Mouse (Mus musculus) urinary bladder, postnatal 14 days (tissue): ENCODE measurements around the gene Mtif3.

Experiments used
- DNase-seq: peaks from one replicate; pipeline ENCODE4 v3.0.0; 2021; ENCODE audit warnings: low spot score

The Mtif3 gene

DNA sequence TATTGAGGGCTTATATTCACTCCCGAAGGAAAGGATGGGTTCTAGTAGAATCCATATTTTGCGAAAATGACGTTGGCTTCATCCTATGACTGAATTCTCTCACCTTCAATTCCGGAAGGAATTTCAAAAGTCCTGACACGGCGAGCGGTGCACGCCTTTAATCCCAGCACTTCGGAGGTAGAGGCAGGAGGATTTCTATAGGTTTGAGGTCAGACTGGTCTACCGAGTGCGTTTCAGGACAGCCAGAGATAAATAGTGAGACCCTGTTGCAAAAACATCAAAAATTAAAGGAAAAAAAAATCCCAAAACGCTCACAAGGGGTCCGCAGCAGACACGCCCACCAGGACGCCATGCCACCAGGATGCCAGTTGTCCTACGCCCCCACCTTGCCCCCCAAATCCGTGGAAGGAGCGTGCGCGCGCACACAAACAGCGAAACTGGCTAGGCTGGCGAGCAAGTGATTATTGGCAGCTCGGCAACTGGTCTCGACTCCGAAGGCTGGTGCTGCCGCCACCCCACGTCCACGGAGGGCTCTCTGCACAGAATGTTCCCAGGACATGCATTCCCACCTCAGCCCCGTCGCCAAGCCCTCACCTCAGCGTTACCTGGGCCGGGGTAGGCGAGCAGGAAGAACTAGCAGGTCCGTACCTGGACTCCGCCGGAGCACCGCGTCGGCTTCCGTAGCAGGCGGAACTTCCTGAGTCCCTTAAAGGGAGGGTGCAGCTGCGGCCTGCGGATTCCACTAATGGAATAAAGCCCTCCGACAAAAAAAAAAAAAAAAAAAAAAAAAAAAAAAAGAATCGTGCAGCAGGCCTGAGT lies at the start of gene Mtif3:
TSS of gene Mtif3 (minus strand) at position 683 of the 819 bp plus-strand sequence.
- DNase-seq, result peak; percentile 85

DNA sequence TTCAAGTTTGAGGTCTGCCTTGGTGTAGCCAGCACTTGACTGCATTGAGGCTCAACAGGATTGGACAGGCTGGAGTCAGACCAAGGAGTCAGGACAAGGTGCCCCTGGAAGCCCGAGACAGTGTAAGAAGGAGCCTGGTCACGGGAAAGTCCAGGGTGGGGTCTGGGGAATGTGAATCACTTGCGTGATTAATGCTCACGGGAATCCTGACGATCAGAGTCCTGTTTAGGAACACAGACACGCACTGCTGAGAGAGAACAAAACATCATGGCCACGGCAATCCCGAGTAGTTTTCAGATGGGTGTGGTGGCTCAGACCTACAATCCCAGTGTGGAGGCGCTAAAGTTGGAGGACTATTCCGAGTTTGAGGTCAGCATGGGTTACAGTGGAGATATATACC lies 47.7 kb upstream of the Mtif3 start:
- DNase-seq, result no peak

DNA sequence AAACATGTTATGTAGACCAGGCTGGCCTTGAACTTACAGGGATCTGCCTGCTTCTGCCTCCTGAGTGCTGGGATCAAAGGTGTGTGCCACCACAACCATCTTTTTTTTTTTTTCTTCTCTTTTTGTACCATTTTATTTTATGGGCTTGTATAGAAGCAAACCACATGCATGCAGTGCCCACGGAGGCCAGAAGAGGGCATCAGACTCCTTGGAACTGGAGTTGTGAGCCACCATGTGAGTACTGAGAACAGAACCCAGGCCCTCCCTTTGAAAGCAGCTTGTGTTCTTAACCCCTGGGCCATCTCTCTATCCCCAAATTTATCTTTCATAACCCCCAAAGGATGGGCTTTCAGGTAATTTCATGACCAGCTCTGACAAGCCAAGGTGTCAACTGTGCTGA lies 39.7 kb upstream of the Mtif3 start:
- DNase-seq, result no peak

DNA sequence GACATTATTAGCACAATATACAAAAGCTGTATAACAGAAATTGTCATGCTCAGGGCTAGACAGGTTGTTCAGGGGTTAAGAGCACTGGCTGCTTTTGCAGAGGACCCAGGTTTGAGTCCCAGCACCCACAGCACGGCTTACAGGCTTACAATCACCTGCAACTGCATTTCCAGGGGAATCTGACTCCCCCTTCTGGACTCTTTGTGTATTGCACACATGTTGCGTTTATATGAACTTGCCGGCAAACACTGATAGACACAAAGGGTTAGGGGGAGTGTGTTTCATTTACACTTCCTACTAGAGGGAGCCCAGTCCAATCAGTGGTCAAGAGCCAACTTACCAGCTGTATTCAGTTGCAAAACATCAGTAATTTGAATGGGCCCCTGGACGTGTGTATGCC lies 37.7 kb upstream of the Mtif3 start:
- no peak for DNase-seq

DNA sequence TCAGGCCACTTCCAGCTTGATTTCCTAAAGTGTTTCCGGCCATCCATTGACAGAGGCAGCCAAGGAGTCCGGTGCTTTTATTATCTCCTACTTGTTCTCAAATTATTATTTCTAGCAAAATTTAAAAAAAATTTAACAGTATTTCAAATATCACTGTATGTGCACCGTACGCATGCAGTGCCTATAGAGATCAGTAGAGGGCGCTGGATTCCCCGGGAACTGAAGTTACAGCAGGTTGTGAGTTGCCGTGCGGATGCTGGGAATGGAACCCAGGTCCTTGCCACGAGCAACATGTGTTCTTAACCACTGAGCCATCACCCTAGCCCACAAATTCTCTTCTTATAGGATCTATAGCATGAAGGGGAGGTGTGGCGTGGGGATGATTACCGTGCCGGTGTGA lies 35.2 kb upstream of the Mtif3 start:
- no peak for DNase-seq

DNA sequence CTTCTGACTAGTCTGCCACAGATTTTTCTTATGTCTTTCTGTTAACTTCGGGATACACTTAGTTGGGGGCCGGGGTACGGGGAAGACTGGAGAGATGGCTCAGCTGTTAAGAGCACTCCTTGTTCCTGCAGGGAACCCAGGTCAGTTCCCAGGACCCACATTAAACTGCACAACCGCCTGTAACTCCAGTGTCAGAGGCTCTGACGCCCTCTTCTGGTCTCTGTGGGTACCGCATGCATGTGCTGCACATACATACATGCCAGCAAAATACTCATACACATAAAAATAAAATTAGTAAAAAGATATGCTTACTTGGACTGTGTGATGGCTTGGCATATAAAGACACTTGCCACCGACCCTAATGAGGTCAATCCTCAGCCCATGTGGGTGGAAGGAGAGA lies 33.2 kb upstream of the Mtif3 start:
- no peak for DNase-seq

DNA sequence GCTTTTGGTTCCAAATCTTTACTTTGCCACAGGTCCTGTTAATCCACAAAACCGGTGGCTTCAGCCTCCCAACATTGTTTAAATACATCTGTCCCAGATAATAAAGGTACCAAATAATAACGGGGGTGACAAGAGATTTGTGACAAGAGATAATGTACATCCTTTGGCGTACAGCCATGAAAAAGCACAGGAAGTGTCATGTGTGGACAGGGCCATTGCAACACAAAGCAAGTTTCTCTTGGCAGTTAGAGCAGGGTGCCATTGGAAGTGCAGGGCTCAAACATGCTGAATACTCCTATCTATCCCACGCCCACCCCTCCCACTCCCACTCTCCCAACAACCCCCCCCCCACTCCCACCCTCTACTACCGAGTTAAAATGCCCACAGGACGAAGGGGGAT lies 31.4 kb upstream of the Mtif3 start:
- DNase-seq, result no peak

DNA sequence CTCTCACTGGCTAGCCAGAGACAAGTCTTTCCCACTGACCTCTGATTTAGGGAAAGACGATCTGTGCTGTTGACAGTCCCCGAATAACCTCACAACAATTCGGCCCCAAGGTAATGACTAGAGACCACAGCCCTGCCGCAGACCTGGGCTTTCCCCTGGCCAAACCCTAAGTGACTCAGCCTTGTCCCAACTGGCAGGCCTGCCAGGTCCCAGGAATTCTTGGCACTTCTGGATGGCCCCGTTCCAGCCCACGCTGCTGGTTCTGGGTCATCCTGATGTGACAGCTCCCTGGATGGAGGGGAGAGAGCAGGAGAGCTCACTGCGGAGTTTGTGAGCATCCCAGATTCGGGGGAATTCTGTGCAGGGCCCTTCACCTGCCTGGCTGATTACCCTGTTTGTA lies 29.9 kb upstream of the Mtif3 start:
- DNase-seq, result no peak

DNA sequence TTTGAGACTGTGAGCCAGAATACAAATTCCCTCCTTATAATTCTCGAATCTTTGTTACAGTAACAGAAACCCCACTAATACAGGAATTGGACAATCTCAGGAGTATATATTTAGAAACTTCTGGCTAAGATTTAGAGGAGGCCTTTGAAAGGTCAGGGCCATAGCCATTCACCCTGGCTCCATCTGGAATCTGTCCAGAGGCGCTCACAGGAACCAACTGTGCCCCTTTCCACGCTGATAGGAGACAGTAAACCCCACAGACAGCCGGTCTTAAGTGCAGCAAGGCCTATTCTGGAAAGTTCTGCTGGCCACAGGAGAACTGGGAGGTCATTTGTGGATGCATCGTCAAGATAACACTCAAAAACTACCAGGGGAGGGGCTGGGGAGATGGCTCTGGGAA lies 25.5 kb upstream of the Mtif3 start:
- DNase-seq, result no peak

DNA sequence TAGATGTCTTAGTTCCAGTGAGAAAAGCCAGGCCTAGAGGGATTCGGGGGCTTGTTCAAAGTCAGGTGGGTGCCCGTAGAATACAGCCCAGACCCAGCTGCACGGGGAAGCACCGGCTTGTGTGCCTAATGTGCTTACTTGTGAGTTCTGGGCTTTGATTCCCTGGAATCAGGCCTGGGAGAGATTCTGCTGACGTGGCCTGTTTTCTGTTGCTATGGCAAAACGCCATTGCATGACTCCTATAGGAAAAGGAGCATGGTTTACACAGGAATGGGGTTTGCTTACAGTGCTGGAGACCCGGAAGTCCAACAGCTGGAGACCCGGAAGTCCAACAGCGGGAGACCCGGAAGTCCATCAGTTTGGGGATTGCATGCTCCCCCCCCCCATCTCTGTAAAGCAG lies 24.0 kb upstream of the Mtif3 start:
- DNase-seq, result no peak

DNA sequence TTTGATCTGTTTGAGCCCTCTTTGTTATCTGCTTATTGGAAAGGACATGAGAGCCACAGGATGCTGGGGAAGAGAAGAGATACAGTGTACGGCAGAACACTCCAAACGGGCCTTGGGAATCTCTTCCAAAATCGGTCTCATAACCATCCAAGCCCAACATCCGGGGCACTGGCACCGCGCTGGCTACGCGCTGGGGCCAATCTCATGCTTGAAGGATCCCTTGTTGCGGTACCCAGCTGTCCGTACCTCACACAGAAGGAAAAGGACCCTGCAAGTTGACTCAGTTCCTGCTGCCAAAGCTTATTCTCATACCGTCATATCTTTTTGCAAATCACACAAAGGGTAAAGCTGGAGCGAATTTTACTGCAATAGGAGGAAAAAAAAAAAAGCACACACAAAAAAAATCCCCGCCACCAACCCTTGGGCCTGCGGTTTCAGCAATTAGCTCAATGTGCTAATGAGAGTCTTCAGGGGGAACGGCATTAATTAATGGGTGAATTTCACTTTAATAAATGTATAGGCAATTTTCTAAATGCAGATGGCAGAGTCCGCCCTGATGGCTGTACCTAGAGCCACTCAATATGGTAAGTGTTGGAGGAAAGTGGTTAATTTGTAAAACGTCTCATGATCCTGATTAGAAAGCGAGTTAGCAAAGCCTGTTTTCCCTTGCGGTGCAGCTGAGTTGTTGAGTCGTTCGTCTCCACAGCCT lies 22.3 kb upstream of the Mtif3 start:
- no peak for DNase-seq

DNA sequence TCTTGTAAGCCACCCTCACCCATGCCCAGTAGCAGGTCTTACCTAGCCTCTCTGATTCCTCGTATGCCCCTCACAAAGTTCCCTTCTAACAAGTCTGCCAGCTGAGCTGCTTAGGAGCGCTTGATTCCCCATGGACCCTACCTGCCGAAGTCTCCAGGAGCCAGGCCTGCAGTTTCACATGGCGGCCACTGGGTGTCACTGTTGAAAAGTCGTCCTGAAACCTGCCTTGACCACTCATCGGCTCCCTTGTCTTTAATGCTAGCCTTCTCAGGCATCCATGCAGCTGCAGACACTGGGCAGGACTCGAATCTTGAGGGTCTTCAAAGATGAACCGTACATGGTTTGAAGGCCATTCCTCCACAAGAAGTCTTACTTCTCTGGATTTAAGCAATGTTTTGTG lies 19.6 kb upstream of the Mtif3 start:
- DNase-seq, result peak; percentile 56

DNA sequence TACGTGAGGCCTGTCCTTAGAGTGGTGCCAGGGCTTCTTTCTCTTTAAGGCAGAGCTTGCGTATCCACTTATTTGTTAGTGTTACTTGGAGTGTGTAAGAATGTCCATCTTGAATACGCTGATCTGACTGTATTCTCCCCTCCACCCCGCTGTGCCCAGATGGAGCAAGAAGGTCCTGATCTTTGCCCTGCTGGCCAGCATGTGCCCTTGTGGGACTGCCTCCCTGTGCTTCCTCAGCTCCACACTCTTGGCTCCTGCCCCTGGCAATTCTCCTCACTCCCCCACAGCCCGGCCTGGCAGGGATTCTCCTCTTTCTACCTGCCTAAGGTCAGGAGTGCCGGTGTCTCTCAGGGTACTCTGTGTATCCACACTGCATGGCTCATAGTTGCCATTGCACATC lies 17.8 kb upstream of the Mtif3 start:
- DNase-seq, result no peak

DNA sequence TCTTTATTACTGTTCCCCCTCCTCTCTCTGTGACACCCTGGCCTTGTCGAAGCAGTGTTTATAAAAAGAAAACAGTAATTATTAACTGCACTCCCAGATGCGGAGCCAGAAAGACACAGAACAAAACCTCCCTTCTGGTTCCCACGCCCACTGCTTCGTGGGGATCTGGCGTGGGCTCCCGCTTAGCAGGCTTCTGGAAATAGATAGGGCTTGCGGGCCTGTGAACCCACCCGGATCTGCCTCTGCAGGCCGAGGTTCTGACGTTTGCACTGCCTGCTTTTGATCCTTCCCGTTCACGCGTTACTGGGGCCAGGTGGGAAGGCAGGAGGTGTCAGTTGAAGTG lies 11.2 kb upstream of the Mtif3 start:
- no peak for DNase-seq

DNA sequence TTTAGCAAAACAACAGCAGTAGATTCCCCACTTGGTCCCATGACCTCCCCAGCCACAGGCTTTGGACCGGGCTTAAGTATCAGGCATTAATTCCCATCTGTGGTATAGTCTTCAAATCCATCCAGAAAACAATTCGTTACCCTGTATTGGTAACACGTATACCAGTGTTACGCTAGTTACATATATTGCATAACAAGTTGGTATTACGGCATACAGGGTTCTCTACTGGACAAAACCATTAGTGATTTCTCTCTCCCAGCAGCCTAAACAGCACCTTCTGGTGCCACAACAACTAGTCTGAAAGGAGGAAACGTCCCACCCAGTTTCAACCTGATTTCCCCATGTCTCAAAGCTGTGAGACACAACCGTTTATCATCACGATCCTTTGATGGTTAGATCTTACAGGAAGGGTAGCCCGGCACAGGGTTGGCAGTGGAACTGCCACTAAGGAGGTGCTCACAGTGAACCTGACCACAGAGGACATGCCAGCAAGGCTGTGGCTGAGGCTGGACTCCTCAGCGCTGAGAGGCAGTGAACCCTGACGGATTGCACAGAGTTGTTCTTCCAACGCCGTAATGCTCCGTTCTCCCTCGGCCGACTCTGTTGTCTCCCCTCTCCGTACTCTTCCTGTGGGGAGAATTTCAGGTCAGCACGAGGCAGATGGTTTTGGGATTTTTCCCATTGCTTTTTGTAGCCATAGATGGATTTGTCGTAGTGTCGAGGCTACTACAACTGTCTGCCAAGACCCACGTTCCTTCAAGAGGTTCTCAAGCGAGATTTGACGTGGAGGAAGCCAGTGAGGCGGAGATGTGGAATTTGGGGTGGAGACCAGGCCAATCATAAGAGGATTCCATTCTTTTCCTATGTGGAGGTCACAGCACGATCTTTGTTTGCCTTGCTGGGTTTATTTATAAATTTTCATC lies 10.5 kb upstream of the Mtif3 start:
- no peak for DNase-seq

DNA sequence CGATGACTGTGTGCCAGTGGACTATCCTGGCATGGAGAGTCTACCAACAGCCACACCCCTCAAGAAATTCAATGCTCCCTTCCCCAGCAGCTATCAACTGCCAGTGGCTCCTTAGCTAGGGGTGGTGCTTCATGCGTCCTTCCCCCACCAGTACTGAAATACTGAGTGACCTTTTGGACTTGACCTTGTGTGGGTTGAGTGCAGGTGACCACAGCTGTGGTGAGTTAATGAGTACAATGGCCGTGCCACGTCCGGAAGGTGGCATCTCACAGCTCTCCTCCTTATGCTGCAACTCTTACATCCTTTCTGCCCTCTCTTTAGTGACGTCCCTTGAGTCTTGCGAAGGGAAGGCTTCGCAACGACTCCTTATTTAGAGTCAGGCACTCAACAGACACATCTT lies 9.8 kb upstream of the Mtif3 start:
- DNase-seq, result no peak

DNA sequence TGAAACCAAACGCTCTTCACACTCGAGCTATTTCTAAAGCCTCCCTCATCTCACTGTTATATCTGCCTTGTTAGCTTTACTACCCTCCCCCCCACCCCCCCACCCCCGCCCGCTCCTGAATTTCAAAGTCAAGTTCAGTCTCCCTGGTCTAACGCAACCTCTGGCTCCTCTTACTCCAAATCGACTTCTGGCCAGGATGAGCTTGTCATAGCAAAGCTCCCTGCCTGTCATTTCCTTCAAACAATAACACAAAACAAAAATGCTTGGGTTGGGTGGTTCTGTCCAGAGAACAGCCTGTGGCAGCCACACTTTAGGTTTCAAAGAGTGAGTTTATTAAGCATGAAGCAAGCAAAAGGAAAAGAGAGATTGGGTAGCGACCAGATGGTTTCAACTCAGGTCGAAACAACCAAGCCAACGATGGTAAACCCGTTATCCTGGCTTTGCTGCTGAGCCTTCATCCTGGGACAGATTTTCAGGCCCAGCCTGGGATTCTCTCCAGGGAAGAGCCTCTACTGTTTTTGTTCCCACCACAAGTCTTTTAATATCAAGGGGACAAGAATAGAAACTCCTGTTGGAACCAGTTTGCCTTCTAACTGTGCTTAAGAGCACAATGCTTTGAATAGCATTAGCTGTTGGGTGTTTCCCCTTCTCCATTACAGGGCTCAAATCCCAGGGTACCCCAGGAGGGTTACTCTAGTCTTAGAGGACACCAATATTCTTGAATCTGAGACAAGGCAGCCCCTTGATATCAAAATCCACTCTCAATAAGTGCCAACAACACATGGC lies 8.4 kb upstream of the Mtif3 start:
- no peak for DNase-seq

DNA sequence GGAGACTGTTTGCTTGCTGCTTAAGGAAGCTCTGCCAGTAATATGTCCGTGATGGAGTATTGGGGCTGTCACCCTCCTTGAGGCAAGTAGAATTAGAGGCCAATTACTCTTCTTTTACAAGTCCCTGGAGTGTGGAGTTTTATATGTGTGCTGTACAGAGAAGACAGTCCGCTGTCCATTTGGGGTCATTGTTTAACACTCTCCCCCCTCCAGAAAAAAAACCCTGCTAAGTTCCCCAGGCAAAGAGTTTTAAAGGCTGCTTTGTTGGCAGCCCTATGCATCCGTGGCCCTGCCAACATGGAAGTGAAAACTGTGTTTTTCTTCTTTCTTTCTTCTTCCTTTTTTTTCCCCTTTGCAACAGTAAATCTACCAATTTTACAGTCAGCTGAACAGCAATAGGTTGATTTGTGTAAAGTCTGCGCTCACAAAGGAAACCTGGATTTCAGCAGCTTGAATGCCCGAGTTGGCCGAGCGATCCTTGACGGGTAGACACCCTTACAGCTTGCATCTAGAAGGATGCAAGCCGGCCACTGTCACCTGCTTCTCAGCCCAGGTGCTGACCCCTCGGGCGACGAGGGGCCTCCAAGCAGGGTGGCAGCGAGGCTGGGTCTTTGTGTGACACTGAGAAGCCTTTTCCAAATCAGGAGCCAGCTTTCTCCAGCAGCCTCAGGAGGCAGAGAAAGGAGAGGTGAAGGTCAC lies 5.2 kb upstream of the Mtif3 start:
- no peak for DNase-seq

DNA sequence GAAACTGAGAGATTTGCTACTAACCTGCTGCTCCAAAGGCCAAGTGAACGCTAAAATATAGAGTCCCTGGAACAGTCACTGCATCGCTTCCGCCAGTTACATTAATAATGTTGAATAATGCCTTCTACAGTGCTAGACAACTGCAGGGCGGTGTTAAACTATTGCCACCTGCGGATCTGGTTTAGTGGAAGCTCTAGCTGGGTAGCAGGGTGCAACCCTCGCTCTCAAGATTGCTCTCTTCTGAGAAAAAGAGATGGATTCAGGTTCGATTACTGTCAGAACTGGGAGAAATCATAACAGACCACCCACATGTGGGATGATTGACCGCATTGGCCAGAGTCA lies 308 bp upstream of the Mtif3 start:
- DNase-seq, result no peak

DNA sequence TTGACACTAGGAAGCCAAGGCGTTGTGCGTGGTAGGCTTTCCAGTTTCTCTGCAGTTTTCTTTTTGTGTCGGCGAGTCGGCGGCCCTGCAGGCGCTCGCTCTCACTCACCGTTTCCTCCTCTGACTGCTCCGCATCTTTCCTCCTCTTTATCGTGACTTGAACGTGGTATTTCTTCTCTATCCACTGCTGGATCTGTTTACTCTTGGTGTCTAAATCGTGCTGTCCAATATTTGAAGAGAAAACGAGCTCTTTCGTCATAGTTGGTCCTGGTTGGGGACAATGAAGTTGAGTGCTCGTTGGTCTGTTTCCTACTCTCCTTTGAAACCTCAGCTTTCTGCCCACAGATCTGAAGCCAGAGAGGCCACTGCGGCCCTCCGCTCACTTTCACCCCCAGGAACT lies 6.9 kb downstream of the Mtif3 start:
- no peak for DNase-seq

DNA sequence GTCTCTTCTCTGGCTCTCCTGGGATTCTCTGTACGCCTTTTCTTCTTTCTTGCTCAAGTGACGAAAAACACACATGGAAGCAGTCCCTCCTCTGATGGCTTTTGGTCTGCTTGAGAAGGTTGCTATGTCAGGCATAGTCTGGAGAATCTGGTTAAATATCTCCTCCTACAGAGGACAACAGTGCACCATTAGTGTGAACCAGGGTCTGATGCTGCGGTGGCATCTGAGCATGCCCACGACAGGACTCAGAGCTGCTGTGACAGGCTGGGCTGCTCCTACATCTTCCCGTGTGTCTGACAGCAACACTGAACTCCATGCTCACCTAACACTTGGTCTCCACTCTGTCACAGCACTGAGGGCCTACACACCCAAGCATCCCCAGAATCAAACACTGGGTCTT lies 7.9 kb downstream of the Mtif3 start:
- no peak for DNase-seq

DNA sequence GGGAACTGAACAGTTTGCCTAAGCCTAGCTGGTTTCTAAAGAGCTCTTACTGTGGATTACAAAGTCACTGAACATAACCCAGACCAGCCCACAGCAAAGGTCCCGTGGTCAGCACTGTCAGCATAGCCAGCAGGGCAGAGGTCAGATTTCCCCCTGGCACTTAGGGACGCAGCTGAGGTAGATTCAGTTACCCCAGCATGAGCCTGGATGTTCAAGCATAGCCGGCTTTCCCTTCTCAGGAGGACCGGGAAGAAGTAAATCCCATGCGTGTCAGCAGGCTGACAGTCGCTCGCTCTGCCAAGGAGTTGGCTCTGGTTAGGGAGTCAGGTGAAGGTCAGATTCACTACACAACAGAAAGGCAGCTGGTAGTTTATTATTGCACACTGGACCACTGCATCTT lies 9.0 kb downstream of the Mtif3 start:
- DNase-seq, result no peak
